Mouse (Mus musculus) cerebellum, adult (tissue): ENCODE data around the gene Tpm1.

ENCODE experiments used
- ATAC-seq: cut with Nextera tagmentation; 2 replicates; pipeline ENCODE4 v1.9.2; 2017; ENCODE audit warnings: mild to moderate bottlenecking, moderate library complexity, mixed read lengths; ENCODE audit not compliant: insufficient number of reproducible peaks, low FRiP score, low TSS enrichment

Gene Tpm1

DNA sequence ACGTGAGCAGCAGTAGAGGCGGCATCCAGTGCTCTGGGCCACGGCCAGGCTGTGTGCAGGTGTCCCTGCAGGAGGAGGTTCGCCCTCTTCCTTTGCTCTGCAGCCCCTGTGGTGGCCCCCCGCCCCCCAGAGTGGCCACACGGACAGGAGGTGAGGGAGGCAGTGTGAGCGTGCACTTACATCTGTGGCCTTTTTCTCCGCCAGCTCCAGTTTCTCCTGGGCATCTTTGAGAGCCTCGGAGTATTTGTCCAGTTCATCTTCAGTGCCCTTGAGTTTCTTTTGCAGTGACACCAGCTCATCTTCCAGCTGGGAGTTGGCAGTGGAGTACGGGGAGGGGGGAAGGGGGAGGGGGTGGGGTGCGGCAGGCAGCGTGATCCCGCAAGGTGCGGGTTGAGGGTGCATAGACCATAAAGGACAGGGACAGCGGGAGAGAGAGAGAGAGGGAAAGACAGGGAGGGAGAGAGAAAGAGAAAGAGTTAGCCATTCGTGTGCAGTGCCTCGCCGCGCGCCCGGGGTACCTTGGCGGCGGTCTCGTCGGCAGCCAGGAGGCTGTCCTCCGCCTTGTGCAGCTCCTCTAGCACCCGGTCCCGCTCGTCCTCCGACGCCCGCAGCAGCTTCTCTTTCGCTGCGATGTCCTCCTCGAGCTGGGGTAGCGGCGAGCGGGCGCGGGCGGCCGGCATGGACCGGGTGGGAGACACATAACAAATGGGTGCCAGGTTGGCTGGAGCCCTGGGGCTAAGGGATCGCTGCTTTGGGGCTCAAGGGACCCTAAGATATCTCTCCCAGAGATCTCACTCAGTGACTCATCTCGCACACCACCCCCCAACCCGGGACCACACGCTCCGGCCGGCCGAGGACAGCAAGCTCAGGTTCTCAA, 1.4 kb downstream of the Tpm1 start:
- no peak for ATAC-seq

- ATAC-seq, result no peak
Measured at GRCm38 (mm10) chr9:67046881-67047605, 2.2 kb downstream of the Tpm1 start.

- no peak for ATAC-seq
Measured at GRCm38 (mm10) chr9:67045966-67046602, 3.1 kb downstream of the Tpm1 start.

- ATAC-seq, result no peak
Measured at GRCm38 (mm10) chr9:67045306-67045675, 3.9 kb downstream of the Tpm1 start.

GRCm38 (mm10) chr9:67044551-67045305, 4.5 kb downstream of the Tpm1 start:
- ATAC-seq, result no peak

DNA sequence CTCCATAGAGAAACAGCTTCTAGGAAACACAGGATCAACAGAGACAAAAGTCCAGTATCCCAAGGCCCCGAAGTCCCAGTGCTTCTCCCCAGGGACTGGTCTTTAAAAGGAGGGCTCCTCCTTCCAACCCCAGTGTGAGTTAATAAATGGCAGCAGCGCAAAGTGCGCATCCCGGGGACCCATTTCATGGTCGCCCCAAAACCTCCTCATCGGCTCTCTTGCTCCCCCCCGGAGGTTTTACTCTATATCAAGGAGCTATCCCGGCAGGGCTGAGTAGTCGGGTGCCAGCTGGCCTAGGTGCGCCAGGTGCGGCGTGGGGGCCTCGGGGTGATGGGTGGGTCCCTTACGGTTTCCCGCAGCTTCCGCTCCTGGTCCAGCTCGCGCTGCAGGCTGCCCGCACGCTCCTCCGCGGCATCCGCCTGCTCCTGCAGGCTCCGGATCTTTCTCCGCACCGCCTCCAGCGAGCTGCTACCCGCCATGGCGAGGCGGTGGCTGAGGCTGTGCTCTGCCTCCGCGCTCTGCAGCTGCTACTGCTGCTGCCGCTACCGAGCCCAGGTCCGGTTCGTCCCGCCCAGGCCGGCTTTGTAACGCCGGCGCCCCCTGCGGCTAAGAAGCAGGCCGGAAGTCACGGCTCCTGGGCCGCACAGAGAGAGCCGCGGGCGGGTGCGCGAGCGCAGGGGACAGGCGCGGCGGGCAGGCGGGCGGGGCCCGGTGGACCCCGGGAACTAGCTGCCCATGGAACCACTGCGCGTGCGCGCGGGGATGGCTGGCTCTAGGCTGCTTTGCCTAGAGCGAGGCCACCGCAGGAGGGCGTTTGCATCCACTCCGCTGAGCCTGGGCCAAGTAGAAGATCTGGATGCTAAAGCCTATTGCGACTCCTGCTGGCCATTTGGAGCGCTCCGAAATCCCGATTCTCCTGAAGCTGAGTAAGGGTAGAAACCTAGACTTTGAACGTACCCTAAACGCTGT, 5.7 kb downstream of the Tpm1 start:
- peak; percentile 86 for ATAC-seq

- ATAC-seq, result no peak
Measured at GRCm38 (mm10) chr9:67042813-67043207, 6.4 kb downstream of the Tpm1 start.

DNA sequence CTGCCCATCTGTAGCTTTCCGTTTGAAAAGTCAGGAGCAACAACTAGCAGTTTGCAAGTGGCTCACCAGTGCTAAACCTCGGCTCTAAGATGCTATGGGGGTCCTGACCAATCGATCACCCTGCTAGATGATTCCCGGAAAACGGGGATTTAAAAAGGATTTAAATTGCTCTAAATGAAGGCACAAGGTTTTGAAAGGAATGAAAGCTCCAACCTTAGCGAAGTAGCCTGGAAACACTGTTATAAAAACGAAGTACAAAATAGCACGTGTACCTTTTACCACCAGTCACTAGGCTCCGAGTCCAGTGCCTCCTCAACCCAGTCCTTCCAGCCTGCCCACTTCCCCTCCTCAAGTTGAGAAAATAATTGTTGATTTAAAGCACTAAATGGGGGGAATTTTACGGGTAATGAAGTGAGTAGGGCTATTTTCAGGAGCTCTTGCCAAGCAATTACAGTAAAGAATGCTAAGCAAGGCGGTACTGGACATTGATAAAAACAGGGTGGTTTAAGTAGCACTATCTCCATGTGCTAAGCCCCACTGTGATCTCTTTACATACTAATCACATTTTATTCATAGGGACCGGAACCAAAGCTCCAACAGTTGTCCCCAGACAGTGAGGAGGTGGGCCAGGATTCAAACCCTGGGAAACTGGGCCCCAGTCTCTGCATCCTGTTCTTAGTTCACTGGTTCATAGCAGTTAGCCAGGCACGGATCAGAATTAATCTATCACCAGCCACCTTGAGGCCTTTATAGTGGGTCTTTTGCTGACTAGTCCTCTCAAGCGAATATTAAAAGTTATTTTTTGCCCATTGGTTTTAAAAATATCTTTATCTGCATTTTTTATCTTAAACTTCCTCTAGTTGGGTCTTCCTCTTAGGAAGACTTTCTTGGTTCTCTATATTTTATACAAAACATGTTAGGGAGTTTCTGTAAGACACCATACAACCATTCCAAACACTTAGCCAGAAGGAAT, 7.1 kb downstream of the Tpm1 start:
- ATAC-seq, result no peak

DNA sequence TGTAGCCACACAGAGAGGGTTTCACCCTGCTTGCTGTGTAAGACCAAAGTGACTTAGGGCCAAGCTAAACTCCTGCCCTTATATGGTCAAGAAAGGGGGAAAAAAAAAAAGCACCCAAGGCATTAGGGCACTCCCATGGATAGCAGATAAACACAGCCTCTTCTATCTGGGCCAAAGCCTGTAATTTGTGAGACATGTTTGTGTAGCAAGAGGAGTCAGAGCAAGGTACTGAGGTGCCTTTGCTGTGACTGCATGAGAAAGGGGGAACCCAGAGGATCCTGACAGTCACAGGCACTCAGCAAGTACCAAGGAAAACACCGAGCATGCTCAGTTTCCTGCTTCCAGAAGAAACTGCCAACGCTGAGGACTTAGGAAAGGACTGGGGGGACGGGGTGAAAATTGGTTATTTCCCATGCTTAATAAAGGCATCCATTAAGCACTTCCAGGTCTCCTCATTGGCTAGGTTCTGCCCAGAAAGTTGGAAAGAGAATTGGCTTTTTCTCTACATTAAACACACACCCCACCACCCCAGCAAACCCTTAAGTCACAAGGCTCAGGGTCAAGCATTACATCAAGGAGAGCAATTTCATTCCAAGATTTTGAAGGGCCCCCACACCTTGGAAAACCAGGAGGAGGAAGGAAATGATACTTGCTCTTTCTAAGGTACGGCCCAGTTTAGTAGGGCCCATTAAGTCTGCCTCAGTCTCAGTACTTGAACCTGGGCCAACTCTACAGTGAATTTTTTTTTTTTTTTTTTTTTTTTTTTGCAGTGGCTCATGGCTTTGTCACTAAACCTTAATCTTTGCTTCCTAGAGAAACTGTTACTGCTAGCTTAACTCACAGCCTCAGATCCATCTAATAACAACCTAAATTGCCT, 8.0 kb downstream of the Tpm1 start:
- ATAC-seq, result no peak

DNA sequence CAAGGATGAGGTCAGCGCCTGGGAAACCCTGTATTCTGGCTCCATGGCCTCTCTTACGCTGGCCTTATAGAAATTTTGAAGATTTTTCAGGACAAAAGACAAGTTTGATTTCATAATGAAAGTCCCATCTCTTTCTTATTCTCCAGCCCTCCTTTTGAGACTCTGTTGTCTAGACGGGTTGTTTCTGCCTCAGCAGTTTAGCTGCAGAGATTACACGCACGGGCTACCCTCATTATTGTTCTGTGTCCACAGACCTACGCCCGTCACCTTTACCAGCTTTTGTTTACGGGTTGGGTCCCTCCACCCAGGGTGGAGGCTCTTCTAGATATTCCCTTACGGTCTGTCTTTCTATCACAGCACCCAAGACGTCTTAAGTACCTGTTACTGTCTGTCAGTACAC, 9.3 kb downstream of the Tpm1 start:
- no peak for ATAC-seq

GRCm38 (mm10) chr9:67038686-67039085, 10.5 kb downstream of the Tpm1 start:
- ATAC-seq, result no peak

DNA sequence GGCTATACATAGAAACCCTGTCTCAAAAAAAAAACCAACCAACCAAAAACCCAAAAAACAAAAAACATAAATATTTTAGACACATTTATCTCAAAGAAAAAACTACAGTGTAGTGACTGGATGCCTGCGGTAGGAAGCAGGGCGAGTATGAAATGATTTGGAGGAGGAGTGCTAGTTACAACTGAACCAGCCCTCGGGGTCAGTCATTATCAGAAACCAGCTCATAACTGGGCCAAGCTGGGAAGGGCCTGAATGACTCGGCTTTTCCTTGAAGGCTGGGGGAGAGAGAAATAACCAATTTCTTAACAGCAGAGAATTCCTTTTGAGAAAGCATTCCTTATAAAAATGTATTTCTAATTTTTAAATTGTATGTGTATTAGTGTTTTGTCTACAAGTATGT, 11.5 kb downstream of the Tpm1 start:
- ATAC-seq, result no peak

DNA sequence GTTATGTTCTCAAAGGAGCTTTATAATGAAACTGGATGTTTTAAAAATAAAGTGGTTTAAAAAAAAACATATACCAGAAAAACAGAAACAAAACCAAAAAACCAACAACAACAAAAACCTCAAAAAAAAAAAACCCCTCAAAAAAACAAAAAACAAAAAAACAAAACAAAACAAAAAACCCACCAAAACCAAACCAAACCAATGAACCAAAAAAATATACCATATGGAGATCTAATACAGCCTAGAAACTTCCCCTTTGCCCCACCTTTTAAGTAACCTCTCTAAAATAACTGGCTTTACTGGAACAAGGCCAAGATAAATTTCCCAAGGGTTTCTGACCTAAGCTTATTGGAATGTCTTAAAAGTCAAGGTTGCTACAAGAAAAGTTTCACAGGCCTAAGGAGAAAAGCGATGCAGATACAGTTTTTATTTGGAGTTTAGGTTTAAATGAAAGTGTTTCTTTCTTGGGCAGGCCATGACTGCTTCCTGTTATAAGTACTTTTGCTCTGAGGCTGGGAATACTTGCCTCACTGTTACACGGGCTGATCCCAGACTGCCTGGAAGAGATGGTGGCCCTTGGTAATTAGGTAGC, 12.6 kb downstream of the Tpm1 start:
- ATAC-seq, result no peak

DNA sequence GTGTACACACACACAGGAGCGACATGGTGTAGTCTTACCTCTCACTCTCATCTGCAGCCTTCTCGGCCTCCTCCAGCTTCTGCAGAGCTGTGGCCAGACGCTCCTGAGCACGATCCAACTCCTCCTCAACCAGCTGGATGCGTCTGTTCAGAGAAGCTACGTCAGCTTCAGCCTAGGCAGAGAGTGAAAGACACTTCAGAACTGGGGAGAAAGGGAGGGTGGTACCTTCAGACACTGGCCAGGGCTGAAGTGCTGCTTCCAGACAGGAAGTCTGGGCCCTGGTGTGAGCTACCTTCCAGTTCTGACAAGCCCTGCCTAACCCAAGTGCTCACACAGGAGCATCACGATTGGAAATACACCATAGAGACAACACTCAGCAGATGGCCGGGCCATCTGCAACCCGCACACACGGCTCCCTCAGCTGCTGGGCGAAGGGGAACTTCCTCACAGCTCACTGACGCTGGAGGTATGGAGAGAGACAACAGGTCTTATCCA, 13.2 kb downstream of the Tpm1 start:
- ATAC-seq, result peak; percentile 94

DNA sequence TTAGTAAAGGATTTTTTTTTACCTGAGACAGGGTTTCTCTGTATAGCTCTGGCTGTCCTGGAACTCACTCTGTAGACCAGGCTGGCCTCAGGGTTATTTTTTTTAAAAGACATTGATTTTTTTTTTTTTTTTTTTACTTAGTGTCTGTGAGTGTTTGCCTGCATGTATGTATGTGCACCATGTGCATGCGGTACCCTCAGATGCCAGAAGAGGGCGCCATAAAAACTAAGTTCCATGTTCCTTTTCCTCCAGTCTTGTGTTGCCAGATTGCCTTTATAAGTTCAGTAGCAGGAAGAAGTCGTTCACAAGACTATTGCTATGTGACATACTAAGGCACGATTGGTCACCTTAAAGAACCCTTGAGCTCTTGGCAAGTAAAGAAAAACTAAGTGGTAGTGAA, 14.5 kb downstream of the Tpm1 start:
- no peak for ATAC-seq

DNA sequence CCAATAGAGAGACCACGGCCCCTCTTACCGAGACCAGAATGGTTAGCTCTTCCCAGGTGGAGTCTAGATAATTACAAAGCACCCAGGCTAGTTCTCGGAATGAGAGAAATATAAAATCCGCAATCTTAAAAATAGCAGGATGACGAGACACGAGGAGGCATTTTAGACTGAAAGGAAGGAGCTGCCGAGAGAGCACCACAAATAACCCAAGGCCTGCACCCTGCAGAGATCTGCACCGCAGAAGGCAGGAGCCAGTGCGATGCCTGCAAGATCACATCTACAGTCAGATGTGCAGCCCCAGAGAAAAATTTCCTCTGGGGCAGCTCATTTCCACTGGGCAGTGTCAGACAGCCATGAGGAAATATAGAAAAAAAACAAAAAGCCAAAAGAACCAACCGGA, 16.2 kb downstream of the Tpm1 start:
- ATAC-seq, result no peak

- ATAC-seq, result no peak
Measured at GRCm38 (mm10) chr9:67032611-67033010, 16.6 kb downstream of the Tpm1 start.
